Mouse (Mus musculus): ENCODE results near the gene Tepp.

DNA sequence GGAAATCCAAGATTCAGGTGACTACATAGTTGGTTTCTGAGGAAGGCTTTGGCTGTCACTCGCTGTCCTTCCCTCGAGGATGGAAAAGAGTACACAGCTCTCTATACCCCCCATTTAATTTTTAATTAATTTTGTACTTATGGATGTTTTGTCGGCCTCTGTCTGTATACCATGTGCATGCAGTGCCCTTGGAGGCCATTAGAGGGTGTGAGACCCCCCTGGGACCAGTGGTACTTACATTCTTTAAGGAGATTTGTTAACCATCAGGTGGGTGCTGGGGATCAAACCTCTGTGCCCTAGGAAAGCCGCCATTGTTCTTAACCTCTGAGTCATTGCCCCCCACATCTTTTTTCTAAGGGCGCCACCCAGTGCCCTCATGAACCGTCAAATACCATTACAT lies 34.3 kb downstream of the Tepp start:
- TF ChIP-seq CTCF (IDR thresholded peaks at IDR 0.05; ENCODE audit: low read depth, low read length) = no peak
- TF ChIP-seq POLR2A (IDR thresholded peaks at IDR 0.05; ENCODE audit: extremely low read depth, insufficient read depth, low read length) = no peak

Measured in liver, adult 2 months (tissue).